Mouse (Mus musculus): ENCODE results near the gene Pla2g7. TPM values are rescaled to one million over a fixed set of nuclear protein-coding genes. Genes with fewer than 3 reads are reported as not detected.
A peak's percentile ranks its signal among the peaks of the same experiment; 100 is the strongest.

Pla2g7 gene
- polyA plus RNA-seq, 1 experiment = 9.4 TPM

DNA sequence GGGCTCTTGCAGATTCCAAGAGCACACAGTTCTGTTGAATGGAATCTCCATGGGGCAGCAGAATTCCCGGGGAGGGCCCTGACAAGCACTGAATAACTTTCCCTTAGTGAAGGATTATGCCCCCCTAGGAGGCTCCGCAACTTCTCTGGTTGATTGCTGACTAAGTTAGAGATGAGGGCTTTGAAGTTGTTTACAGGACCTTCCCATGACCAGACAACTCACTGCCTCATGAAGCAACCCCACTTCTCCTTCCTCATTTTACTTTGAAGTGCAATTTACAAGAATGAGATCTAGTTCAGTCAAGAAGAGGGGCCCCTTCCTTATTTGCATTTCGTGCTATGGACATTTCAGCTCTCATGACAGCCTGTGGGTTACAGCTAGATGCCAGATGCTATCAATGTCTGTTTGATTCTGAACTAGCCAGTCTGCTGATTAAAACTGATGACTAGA is 5.8 kb downstream of the Pla2g7 start:
- 39% methylated on average over 3 of the region's 3 CpGs for WGBS
- DNase-seq (ENCODE audit: low read depth, low spot score) = no peak

DNA sequence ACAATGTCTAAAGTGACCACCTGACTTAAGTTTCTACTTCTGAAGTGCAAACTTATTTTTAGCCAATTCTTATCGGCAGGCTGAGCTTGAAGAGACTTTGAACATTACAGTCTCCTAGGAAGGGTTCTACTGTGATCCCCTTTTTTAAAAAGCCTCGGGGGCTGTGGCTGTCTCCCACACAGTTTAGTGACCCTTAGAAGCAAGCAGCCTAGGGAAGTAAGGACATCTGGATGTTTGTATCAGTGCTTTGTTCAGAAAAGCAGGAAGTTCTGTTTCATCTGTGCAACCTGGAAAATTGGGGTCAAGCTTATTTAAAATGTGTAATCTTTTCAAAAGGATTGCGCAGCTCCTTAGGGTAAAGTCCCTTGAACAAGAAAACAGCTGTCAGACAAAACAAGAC is 12.6 kb downstream of the Pla2g7 start:
- DNase-seq (ENCODE audit: low read depth, low spot score) = no peak
- 21% methylated on average over 3 of the region's 3 CpGs for WGBS

DNA sequence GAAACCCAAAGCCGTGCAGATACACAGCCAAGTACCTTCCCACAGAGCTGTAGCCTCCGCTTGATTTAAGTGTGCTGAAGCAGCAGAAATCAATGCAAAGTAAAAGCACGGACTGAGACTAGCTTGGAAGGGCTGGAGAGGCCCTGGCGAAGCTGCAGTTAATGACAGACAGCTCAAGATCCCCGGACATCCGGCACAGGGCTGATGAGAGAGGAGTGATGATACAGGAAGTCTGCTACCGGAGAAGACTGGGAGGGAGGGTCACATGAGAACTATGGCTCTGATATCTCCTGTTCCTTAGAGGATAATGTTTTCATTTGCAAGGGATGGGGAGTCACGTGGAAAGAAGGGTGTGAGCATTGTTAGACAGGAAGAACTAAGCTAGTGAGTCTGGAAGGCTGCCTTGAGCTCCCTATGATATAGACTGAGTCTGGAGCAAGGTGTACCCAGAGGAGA is 13.1 kb downstream of the Pla2g7 start:
- no peak for DNase-seq (ENCODE audit: low read depth, low spot score)

GRCm38 (mm10) chr17:43584771-43585170 is 16.9 kb downstream of the Pla2g7 start:
- no peak for DNase-seq (ENCODE audit: low read depth, low spot score)
- WGBS = 65% methylated on average over 7 of the region's 7 CpGs

More for the DNA sequence above, 13.1 kb downstream of the Pla2g7 start:
- 35% methylated on average over 8 of the region's 8 CpGs for whole genome bisulfite sequencing

- 85% methylated on average over 2 of the region's 2 CpGs for WGBS
- DNase-seq (ENCODE audit: low read depth, low spot score) = no peak
Measured at GRCm38 (mm10) chr17:43587278-43587677, 19.4 kb downstream of the Pla2g7 start.

GRCm38 (mm10) chr17:43589750-43590149 is 21.9 kb downstream of the Pla2g7 start:
- DNase-seq (ENCODE audit: low read depth, low spot score) = no peak

DNA sequence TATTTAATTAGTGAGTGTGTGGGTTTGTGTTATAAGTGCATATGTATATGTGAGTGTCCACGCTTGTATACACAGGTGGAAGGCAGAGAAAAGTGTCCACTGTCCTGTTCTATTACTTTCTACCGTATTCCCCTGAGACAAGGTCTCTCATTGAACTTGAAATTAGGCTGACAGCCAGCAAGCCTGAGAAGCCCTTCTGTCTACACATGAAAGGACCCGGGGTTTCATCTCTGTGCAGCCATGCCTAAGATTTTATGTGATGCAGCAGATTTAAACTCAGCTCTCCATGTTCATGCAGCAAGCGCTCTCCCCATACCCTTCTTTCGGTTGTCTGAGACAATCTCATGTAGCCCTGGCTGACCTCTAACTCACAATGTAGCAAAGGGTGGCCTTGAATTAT is 22.6 kb downstream of the Pla2g7 start:
- 83% methylated on average over 5 of the region's 5 CpGs for WGBS
- DNase-seq (ENCODE audit: low read depth, low spot score) = no peak

More at GRCm38 (mm10) chr17:43589750-43590149, 21.9 kb downstream of the Pla2g7 start:
- 85% methylated on average over 6 of the region's 6 CpGs for WGBS

DNA sequence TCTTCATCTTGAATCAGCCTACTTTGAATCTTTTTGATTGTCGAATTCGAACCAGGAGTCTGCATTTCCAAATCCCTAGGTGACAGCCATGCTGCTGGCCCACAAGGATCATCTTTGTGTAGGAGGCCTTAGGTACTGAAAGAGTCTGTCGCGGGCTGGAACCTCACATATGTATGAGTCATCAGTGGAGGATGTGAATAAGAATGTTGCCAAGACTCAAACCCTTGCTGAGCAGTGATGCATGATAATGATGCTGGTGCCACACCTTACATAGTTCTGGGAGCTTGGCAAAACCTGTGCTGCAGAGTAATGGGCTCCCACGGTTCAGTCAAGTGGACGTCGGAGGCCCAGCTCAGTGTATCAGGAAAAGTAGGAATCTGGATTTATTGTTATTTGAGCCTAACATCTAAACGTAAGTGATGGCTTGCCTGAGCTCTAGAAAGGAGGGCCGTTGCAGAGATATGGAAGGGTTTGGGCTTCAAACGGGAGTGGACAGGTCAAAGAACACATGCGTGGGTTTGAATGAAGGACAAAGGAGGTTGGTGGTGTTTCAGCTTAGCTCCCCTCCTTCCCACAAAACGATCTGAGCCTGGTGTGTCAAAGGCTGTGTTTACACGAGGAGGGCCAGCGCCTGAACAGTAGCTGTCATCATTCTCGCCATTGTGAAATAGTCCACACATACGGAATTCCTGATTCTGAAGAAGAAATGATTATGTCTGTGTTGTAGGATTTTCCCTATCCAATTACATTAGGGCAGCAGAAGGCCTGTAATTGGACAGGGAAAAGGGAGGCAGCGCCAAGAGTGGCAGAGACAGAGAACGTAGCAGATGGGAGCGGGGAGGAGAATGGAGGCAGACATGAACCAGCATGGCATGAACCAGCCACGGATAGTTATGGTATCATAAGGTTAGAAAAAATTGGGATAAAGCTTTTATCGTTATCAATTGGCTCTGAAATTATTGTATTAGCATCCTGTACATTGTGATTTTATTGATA is 24.7 kb downstream of the Pla2g7 start:
- WGBS = 79% methylated on average over 21 of the region's 21 CpGs
- DNase-seq (ENCODE audit: low read depth, low spot score) = no peak

DNA sequence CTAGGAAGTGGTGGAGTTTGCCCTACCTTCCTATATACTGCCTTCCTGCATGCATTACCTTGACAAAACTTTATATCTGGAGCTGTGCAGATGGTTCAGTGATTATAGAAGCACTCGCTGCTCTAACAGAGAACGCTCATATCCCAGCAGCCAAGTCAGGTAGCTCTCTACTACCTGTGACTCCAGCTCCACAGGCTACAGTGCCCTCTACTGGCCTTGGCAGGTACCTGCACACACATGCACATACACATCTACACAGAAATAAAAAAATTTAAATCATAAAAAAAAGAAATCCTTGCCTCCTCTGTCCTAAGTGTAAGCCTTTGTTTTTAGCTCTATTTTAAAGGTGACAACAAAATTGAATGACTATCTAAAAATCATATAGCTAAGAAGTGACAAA is 29.8 kb downstream of the Pla2g7 start:
- WGBS = 100% methylated on average over 2 of the region's 2 CpGs

DNA sequence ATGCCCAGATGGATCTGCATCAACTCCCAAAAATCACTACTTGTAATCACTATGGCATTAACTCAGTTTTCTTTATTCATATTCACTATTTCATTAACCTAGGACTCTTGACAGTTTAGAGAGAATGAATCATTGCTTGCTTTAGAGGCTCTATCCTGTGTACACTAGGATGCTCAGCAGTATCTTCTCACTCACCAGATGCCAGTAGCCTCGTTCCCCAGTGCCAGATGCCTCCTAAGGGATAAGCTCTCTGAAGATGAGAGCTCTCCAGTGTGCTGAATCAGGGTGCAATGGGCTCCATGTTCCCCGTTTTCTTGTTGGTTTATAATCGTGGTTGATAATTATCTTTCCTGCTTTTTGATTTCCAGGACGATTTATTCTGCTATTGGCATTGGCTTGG is 30.8 kb downstream of the Pla2g7 start:
- DNase-seq (ENCODE audit: low read depth, low spot score) = no peak
- WGBS = 58% methylated on average over 4 of the region's 4 CpGs

More for the DNA sequence above, 29.8 kb downstream of the Pla2g7 start:
- DNase-seq (ENCODE audit: low read depth, low spot score) = no peak

GRCm38 (mm10) chr17:43606704-43607103 is 38.8 kb downstream of the Pla2g7 start:
- DNase-seq (ENCODE audit: low read depth, low spot score) = peak; percentile 47
- 22% methylated on average over 3 of the region's 3 CpGs for WGBS

- peak; percentile 43 for DNase-seq (ENCODE audit: low read depth, low spot score)
- WGBS = 17% methylated on average over 7 of the region's 7 CpGs
Measured at GRCm38 (mm10) chr17:43611586-43611985, 43.7 kb downstream of the Pla2g7 start.

DNA sequence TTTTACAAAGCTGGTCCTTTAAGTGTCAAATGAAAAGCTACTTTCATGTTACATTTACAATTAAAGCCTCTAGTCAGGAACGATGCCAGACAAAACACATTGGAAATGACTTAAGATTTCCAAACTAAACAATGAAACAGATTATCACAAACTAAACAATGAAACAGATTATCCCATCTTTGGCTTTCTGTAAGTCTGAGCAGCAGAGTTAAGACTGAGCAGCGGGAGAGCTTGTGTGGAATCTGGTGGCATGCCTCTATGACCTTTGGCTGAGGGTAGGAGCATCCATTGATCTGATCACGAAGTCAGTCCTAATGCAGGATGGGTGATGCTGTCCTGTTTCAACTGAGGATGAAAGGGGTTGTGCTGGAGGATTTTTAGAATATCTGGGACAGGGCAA is 44.3 kb downstream of the Pla2g7 start:
- DNase-seq (ENCODE audit: low read depth, low spot score) = no peak
- 54% methylated on average over 3 of the region's 3 CpGs for WGBS

- no peak for DNase-seq (ENCODE audit: low read depth, low spot score)
- 69% methylated on average over 9 of the region's 9 CpGs for WGBS
Measured at GRCm38 (mm10) chr17:43619156-43619555, 51.3 kb downstream of the Pla2g7 start.

DNA sequence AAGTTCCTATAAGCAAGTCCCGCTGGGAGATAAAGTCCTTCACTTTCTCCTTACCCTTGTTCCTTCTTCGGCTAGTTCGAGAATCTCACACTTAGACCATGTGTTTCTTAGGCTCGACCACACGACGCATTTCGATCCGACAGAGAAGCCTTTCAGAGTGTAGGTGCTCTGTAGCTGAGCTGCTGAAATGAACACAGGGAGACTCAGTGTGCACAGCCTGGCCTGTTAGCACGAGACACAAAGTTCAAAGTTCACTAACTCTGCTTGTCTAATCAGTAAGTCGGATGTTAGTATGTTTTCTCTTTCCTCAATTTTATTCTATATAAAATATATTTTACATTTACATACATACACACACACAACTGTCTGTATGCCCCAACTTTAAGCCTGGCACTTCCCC is 54.2 kb downstream of the Pla2g7 start:
- no peak for DNase-seq (ENCODE audit: low read depth, low spot score)
- 72% methylated on average over 10 of the region's 10 CpGs for WGBS

- 90% methylated on average over 10 of the region's 10 CpGs for WGBS
- no peak for DNase-seq (ENCODE audit: low read depth, low spot score)
Measured at GRCm38 (mm10) chr17:43628246-43628645, 60.3 kb downstream of the Pla2g7 start.

- 26% methylated on average over 24 of the region's 24 CpGs for WGBS
- DNase-seq (ENCODE audit: low read depth, low spot score) = no peak
Measured at GRCm38 (mm10) chr17:43629026-43629495, 61.2 kb downstream of the Pla2g7 start.

DNA sequence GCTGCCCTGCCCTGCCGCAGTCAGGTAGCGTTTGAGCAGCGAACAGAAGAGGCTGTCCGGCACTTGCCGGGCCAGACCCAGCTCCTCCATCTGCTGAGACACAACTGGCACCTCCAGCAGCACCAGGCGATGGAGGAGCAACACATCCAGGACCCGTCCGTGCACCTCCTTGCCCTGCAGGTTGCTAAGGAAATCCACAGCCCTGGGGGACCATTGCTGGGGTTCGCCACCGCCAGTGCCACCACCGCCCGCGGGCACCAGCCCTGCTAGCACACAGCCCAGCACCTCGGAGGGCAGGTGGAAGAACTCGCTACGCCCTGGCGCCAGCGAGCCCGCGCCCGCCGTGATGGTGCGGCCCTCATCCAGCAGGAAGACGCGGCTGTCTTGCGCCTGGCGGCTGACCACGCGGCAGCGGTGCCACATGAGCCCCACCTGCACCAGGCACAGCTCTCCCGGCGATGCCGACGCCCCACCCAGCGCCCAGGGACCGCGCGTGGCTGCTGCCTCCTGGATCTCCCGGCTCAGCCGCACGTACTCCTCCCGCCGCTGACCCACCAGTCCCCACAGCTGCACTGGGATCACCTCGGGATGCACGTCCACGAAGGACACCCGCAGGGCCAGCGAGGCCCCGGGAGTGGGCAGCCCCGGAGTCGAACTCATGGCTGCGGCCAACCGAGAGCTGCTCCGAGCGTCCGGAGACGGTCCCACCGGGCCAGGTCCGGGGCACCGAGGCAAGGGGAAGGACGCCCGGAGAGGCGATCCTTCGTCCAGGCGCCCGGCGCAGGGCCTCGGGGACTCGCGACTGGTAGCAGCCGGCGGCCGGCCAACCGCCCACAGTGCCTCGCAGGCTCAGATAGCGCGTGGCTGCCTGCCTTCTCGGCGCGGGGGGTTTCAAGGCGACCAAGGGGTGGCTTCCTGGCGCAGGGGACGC is 61.9 kb downstream of the Pla2g7 start, which contains the start of gene Tdrd6:
Gene Tdrd6 (minus strand): TSS at position 804 of the 931 bp plus-strand sequence.
- WGBS = 12% methylated on average over 82 of the region's 83 CpGs
- no peak for DNase-seq (ENCODE audit: low read depth, low spot score)

GRCm38 (mm10) chr17:43630427-43630760 is 62.5 kb downstream of the Pla2g7 start:
- 71% methylated on average over 13 of the region's 13 CpGs for WGBS
- DNase-seq (ENCODE audit: low read depth, low spot score) = no peak

GRCm38 (mm10) chr17:43637146-43637545 is 69.2 kb downstream of the Pla2g7 start:
- WGBS = 94% methylated on average over 4 of the region's 4 CpGs
- DNase-seq (ENCODE audit: low read depth, low spot score) = no peak
